Mouse (Mus musculus) limb, embryonic 10.5 days (tissue): Measurements from ENCODE around the gene Anxa11. TPM values are rescaled to one million over a fixed set of nuclear protein-coding genes. Genes with fewer than 3 reads are reported as not detected.
"Not testable (repeated sequence)": the region's sequence is repeated elsewhere in the genome, so short reads cannot be mapped to it uniquely, and the experiment has no call there.

ENCODE experiments used
- DNase-seq: peaks from one replicate; pipeline ENCODE4 v3.0.0-alpha.2; 2017; ENCODE audit warnings: low spot score
- H3K27ac ChIP-seq: fragments of 300-500 bp; sonication (generic); 2 replicates; pipeline ENCODE4 v1.5.1; 2016; ENCODE audit warnings: mild to moderate bottlenecking
- H3K27me3 ChIP-seq: fragments of 300-500 bp; sonication (generic); 2 replicates; pipeline ENCODE4 v1.6.1; 2016; ENCODE audit warnings: low read depth, mild to moderate bottlenecking; ENCODE audit not compliant: poor library complexity, severe bottlenecking
- H3K36me3 ChIP-seq: fragments of 300-500 bp; sonication (generic); 2 replicates; pipeline ENCODE4 v1.6.1; 2016; ENCODE audit warnings: mild to moderate bottlenecking, moderate library complexity
- H3K4me1 ChIP-seq: fragments of 300-500 bp; sonication (generic); 2 replicates; pipeline ENCODE4 v1.6.1; 2016
- H3K4me3 ChIP-seq: fragments of 300-500 bp; sonication (generic); 2 replicates; pipeline ENCODE4 v1.5.1; 2016; ENCODE audit warnings: mild to moderate bottlenecking, moderate library complexity
- H3K9me3 ChIP-seq: fragments of 300-500 bp; sonication (generic); replicated peaks from 2 replicates; pipeline ENCODE4 v1.6.1; 2016; ENCODE audit warnings: mild to moderate bottlenecking
- WGBS: fragments of 180-500 bp; shearing (Covaris S2); methylation state at CpG from one replicate; pipeline ENCODE4 v1.1.7; 2016; 5-methylcytosine and 5-hydroxymethylcytosine counted together
- polyA plus RNA-seq: library from polyadenylated mRNA; unstranded; fragments of >200 nt; fragmentation: Nextera tagmentation; extraction: Ambion mirVana; gene quantifications from 2 replicates; pipeline ENCODE4 v1.2.1, GENCODE M21; 2016

The Anxa11 gene
- polyA plus RNA-seq, 1 experiment from 2014 or later: 6.4 TPM

DNA sequence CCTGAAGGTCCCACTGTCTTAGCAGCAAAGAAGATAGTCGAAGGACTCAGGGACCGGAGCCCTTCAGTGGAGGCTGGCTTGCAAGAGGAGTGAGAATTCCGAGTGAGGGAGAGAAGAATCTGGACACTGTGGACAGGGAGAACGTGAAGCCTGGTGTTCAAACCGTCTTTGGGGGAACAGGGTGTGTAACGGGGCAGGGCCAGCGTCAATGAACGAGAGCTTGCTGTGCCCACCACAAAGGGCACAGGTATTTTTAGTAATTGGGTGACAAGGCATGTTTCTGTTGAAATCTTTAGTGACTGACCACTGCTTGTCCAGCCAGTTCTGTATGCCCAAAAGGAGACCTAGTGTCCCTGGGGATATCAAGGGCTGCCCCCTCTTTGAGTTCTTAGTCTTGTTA lies 4.6 kb downstream of the Anxa11 start:
- Histone ChIP-seq H3K4me1 (peaks cover 30% of the 10 kb centered on the region), H3K27ac (no peak overlapping the region), H3K9me3 (no peaks in the 10 kb centered on the region), H3K27me3 (peaks cover 48% of the 10 kb centered on the region), H3K36me3 (no peaks in the 10 kb centered on the region), H3K4me3 (no peak overlapping the region)
- no peak for DNase-seq
- 87% methylated on average over 8 of the region's 8 CpGs for WGBS

DNA sequence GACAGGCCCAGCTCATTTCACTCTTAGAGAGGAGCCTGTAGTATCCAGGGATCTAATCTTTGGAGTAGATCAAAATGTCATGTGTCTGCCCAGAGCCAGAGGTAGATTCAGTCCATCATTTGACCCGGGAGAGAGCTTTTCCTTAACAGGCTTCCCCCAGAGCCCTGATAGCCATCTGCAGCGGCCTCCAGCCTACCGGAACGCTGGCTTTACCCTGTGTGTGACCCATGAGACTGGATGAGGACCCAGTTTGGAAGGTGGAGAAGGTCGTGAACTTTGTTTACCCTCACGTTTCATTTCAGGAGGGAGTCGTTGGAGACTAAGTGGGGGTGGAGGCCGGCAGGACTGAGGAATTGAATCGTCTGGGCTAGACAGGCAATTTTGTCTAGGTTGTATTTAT lies 5.7 kb downstream of the Anxa11 start:
- WGBS: 20% methylated on average over 9 of the region's 9 CpGs
- Histone ChIP-seq H3K4me1 (peaks cover 18% of the 10 kb centered on the region), H3K27me3 (peaks cover 37% of the 10 kb centered on the region), H3K4me3 (no peak overlapping the region), H3K9me3 (no peaks in the 10 kb centered on the region), H3K36me3 (no peaks in the 10 kb centered on the region), H3K27ac (no peak overlapping the region)
- no peak for DNase-seq

DNA sequence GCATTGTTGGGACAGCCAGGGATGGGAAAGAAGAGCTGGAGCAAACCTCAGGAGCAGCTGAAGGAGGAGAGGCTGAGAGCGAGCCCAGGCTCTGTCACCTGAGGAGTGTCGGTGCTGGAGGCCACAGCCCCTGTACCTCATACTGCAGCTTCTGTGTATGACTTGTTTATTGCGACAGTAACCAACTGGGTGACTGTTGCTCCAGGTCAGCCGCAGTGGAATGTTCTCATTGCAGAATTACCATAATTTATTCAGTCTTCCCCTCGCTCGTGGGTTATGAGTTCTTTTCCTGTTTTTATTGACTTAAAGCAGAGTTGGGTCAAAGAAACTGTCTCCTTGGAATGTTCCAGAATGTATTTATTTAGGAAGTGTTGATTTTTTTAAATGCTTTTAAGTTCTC lies 6.3 kb downstream of the Anxa11 start:
- peaks cover 16% of the 10 kb centered on the region for H3K4me1 ChIP-seq
- no peaks in the 10 kb centered on the region for H3K36me3 ChIP-seq
- no peak overlapping the region for H3K27ac ChIP-seq
- DNase-seq: no peak
- H3K9me3 ChIP-seq: no peaks in the 10 kb centered on the region
- H3K27me3 ChIP-seq: peaks cover 31% of the 10 kb centered on the region
- no peak overlapping the region for H3K4me3 ChIP-seq
- WGBS: 86% methylated on average over 6 of the region's 6 CpGs

DNA sequence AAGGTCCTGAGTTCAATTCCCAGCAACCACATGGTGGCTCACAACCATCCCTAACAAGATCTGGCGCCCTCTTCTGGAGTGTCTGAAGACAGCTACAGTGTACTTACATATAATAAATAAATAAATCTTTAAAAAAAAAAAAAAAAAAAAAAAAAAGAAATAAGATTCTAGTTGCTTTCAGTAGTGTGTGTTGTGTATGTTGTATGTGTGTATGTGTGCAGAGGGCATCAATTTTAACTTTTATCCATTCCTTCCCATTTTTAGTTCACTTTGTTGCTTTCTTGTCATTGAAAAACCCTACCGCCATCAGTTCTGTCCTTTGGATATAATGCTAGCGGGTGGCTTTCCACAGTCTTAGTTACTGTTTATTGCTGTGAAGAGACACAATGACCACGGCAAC lies 6.8 kb downstream of the Anxa11 start:
- Histone ChIP-seq H3K27me3 (peaks cover 26% of the 10 kb centered on the region), H3K4me1 (peaks cover 18% of the 10 kb centered on the region)
- not testable (repeated sequence) for H3K9me3 ChIP-seq, H3K36me3 ChIP-seq, DNase-seq, H3K27ac ChIP-seq, H3K4me3 ChIP-seq
- WGBS: 96% methylated on average over 4 of the region's 4 CpGs

DNA sequence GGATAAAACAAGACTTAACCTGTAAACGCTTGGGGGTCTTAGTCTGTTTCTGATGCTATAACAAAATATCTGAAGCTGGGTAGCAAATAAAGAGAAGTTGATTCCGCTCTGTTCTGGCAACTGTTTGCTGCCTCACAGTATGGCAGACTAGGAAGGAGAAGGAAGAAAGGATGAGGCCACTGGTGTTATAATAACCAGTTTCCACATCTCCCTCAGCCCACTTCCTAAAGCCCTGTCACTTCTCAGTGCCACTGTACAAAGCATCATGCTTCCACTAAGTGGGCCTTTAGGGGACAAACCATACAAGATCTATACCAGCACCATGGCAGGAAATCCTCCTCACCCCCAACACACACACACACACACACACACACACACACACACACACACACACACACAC lies 8.5 kb downstream of the Anxa11 start:
- no peaks in the 10 kb centered on the region for H3K9me3 ChIP-seq
- H3K27ac ChIP-seq: no peak overlapping the region
- H3K36me3 ChIP-seq: no peaks in the 10 kb centered on the region
- no peak overlapping the region for H3K4me3 ChIP-seq
- DNase-seq: no peak
- H3K27me3 ChIP-seq: peaks cover 10% of the 10 kb centered on the region
- 94% methylated on average over 2 of the region's 2 CpGs for WGBS
- peaks cover 21% of the 10 kb centered on the region for H3K4me1 ChIP-seq

DNA sequence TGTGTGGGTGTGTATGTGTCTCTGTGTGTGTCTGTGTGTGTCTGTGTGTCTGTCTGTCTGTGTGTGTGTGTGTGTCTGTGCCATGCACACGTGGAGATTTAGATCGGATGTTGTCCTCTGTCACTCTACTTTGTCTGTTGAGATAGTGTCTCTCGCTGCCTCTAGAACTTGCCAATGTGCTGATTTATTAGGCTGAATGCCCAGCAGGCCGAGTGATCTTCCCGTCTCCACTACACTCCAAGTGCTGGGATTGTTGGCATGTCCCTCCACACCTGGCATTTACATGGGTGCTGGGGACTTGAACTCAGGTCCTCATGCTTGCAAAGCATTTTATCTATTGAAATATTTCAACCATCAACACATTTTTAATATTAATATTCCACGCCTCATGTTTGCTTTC lies 9.2 kb downstream of the Anxa11 start:
- no peaks in the 10 kb centered on the region for H3K9me3 ChIP-seq
- no peaks in the 10 kb centered on the region for H3K36me3 ChIP-seq
- WGBS: 66% methylated on average over 6 of the region's 6 CpGs
- H3K4me3 ChIP-seq: no peak overlapping the region
- no peak overlapping the region for H3K27ac ChIP-seq
- peaks cover 3% of the 10 kb centered on the region; the same call in 1 of the 2 replicates for H3K27me3 ChIP-seq
- no peak for DNase-seq
- H3K4me1 ChIP-seq: peaks cover 25% of the 10 kb centered on the region

DNA sequence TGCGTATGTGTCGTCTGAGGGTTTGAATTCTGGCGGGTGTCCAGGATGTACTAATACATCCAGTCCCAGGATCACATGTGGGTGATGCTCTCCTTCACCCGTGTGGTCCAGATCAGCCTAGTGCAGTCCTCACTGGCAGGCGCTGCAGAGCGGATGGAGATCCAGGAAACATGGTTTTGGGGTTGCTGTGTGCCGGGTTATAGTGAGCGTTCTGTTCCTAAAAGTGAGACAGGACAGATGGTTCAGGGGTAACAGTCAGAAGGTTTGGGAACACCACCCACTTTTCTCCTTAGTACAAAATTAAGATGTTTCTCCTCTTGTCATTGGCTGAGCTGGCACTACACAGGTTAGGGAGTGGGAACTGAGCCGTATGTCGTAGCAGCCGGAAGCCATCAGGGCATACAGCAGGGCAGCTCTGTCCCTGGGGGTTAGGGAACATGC lies 10.2 kb downstream of the Anxa11 start:
- H3K27me3 ChIP-seq: 0 out of 2 replicates have a peak, but pooled peaks cover under 1% of the 10 kb centered on the region
- H3K4me3 ChIP-seq: no peak overlapping the region
- WGBS: 86% methylated on average over 11 of the region's 11 CpGs
- H3K36me3 ChIP-seq: no peaks in the 10 kb centered on the region
- peaks cover 25% of the 10 kb centered on the region for H3K4me1 ChIP-seq
- no peak overlapping the region for H3K27ac ChIP-seq
- no peak for DNase-seq
- H3K9me3 ChIP-seq: no peaks in the 10 kb centered on the region

DNA sequence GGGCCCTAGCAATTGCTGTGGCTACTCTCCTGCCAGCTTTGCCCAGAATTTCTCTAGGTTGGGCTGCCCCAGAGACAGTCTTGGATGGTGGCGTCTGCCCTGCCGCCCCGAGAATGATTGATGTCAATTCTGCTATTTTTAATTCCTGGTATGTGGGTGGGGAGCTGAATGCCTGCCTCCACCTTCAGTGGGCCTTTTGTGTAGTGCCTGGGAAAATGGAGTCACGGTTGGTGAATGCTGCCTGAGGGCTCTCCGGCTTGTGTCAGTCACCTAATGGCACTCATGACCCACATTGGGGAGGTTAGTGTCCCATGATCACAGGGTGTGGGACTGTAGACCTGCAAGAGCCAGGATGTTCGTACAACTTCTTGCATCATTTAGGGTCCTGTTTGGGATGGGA lies 11.3 kb downstream of the Anxa11 start:
- H3K4me3 ChIP-seq: no peak overlapping the region
- DNase-seq: no peak
- no peak overlapping the region for H3K27ac ChIP-seq
- 0 out of 2 replicates have a peak, but pooled peaks cover 3% of the 10 kb centered on the region for H3K27me3 ChIP-seq
- H3K4me1 ChIP-seq: peaks cover 17% of the 10 kb centered on the region; the same call in 1 of the 2 replicates
- no peaks in the 10 kb centered on the region for H3K9me3 ChIP-seq
- 84% methylated on average over 6 of the region's 6 CpGs for WGBS
- H3K36me3 ChIP-seq: no peaks in the 10 kb centered on the region

DNA sequence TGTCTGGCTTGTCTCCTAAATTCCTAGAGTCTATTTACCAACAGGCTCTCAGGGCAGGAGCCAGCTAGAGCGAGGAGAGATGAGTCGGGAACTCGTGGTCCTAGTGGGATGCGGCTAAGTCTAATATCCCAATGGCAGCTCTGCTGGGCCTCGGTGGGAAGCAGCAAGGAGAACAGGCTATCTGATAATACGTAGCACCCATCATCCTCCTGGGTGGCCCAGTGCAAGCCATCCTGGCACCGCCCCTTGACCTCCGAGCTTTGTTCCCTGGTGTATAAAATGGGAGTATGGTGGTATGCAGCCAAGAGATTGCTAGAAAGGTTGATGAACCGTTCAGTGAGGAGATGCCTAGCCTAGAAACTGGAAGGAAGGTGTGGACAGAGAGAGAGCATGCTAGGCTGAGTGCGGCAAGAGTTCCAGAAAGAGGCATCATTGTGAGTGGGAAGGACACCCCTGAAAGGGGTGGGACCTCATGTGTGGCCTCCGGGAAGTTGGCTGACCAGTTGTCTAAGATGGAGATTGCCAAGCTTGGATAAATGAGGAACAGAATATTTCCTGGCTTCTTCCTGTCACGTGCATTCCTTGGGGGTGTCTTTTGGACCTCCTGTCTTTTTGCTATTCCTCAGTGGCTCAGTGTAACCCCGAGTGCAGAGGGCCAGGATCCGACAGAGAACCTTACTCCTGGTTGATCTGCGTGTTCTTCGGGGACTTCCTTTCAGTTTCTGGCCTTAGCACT lies 11.9 kb downstream of the Anxa11 start:
- no peak overlapping the region for H3K4me3 ChIP-seq
- H3K36me3 ChIP-seq: no peaks in the 10 kb centered on the region
- 93% methylated on average over 16 of the region's 16 CpGs for WGBS
- H3K27ac ChIP-seq: no peak overlapping the region
- no peak for DNase-seq
- H3K4me1 ChIP-seq: peaks cover 16% of the 10 kb centered on the region; the same call in 1 of the 2 replicates
- no peaks in the 10 kb centered on the region for H3K9me3 ChIP-seq
- 0 out of 2 replicates have a peak, but pooled peaks cover 3% of the 10 kb centered on the region for H3K27me3 ChIP-seq

DNA sequence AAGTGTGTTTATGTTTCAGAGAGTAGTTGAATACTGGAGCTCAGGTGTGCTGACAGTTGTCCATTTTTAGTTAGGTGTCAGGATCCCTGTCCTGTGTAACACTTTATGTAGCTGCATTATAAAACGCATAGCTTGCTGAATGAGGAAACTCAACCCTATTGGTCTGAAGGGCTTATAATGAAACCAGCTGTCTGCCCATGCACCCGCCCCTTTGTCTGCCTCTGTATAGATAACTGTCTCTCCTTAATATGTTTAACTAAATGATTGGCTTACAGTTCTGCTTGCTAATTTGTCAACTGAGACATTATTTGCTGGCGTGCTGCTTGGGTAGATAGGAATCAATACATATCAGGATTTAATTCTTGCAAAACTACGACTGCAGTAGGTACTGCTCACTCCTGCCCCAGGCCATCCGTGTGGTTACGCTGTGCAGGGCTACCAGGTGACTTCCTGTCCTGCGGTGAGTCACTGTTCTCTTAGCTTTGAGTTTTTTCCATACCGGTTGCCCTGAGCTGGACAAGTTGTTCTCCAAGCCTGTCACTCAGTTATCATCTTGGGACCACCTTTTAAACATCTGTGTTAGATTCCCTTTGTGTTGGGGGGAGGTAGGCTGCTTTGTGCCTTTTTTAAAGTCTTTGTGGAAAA lies 13.4 kb downstream of the Anxa11 start:
- Histone ChIP-seq H3K27me3 (0 out of 2 replicates have a peak, but pooled peaks cover 3% of the 10 kb centered on the region), H3K4me3 (no peak overlapping the region), H3K36me3 (no peaks in the 10 kb centered on the region), H3K4me1 (peaks cover 21% of the 10 kb centered on the region; the same call in 1 of the 2 replicates), H3K9me3 (no peaks in the 10 kb centered on the region), H3K27ac (no peak overlapping the region)
- WGBS: 70% methylated on average over 8 of the region's 8 CpGs
- no peak for DNase-seq

DNA sequence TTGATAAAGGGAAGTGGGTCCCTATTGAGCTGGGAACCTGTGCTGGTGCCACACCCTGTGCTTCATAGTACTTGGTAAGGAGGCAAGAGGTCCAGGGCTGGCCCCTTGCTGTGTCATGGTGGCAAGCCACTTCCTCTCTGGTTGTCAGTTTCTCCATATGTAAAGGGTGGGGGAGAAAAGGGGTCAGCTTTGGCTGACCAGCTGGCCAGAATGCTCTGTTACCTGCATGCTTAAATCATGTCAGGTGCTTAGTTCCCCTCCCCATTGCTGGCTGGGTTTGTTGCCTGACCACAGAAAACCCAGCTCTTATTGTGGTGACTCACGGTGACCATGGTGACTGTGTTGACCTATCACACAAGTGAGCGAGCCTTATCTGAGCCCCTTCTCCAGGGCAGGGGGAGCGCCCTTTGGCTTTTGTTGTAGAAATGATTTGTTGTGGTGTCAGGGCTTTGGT lies 15.2 kb downstream of the Anxa11 start:
- 0 out of 2 replicates have a peak, but pooled peaks cover 3% of the 10 kb centered on the region for H3K27me3 ChIP-seq
- no peak for DNase-seq
- H3K4me3 ChIP-seq: no peak overlapping the region
- H3K9me3 ChIP-seq: no peaks in the 10 kb centered on the region
- H3K36me3 ChIP-seq: no peaks in the 10 kb centered on the region
- 59% methylated on average over 3 of the region's 3 CpGs for WGBS
- H3K27ac ChIP-seq: no peak overlapping the region
- peaks cover 21% of the 10 kb centered on the region; the same call in 1 of the 2 replicates for H3K4me1 ChIP-seq

DNA sequence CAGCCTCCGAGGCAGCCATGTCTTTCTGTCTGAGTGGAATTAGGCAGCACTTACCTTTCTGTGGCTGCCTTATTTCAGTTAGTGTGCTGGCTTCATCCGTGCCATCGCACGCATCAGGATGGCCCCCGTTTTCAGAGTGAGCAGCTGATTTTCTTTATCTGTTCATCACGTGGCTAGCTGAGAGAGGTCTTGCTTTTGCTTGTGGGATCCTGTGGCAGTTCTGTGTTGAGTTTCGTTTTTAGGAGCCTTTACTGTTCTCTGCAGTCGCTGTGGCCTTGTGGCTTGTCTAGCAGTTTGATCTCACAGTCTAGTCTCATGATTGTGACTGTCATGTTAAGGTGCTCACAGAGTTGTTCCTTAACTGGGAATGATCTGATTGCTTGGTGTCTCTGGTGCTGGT lies 16.0 kb downstream of the Anxa11 start:
- WGBS: 85% methylated on average over 8 of the region's 8 CpGs
- no peak overlapping the region for H3K27ac ChIP-seq
- H3K4me1 ChIP-seq: peaks cover 21% of the 10 kb centered on the region; the same call in 1 of the 2 replicates

More for the DNA sequence above, 16.0 kb downstream of the Anxa11 start:
- no peaks in the 10 kb centered on the region for H3K9me3 ChIP-seq
- DNase-seq: no peak
- H3K4me3 ChIP-seq: no peak overlapping the region
- 0 out of 2 replicates have a peak, but pooled peaks cover 3% of the 10 kb centered on the region for H3K27me3 ChIP-seq
- no peaks in the 10 kb centered on the region for H3K36me3 ChIP-seq
